Mouse (Mus musculus) heart, embryonic 13.5 days (tissue): ENCODE measurements at regions not wholly inside any gene's neighbourhood (a gene's known extent, or its start where the extent isn't known, plus 50 kb on each side); places are given as distances from the start of the nearest gene placed in this dataset.

Source experiments
- ATAC-seq: fragments of 200-750 bp; cut with Nextera tagmentation; 2 replicates; pipeline ENCODE4 v1.8.0; 2017; ENCODE audit warnings: moderate TSS enrichment; ENCODE audit not compliant: insufficient number of reproducible peaks, low FRiP score, low TSS enrichment; ENCODE audit errors: extremely low read depth
- H3K27ac ChIP-seq: fragments of 300-500 bp; sonication (generic); replicated peaks from 2 replicates; pipeline ENCODE4 v1.5.1; 2015; ENCODE audit warnings: moderate library complexity, mild to moderate bottlenecking, inconsistent platforms
- H3K27me3 ChIP-seq: fragments of 300-500 bp; sonication (generic); replicated peaks from 2 replicates; pipeline ENCODE4 v1.6.1; 2015; ENCODE audit warnings: mild to moderate bottlenecking, inconsistent platforms
- H3K36me3 ChIP-seq: fragments of 300-500 bp; sonication (generic); 2 replicates; pipeline ENCODE4 v1.6.1; 2015; ENCODE audit warnings: mild to moderate bottlenecking, inconsistent platforms
- H3K4me1 ChIP-seq: fragments of 300-500 bp; sonication (generic); 2 replicates; pipeline ENCODE4 v1.6.1; 2015; ENCODE audit warnings: inconsistent platforms
- H3K4me2 ChIP-seq: fragments of 300-500 bp; sonication (generic); 2 replicates; pipeline ENCODE4 v1.6.1; 2015; ENCODE audit warnings: inconsistent platforms, mild to moderate bottlenecking, moderate library complexity
- H3K4me3 ChIP-seq: fragments of 300-500 bp; sonication (generic); 2 replicates; pipeline ENCODE4 v1.5.1; 2015; ENCODE audit warnings: moderate library complexity, mild to moderate bottlenecking, inconsistent platforms
- H3K9ac ChIP-seq: fragments of 300-500 bp; sonication (generic); 2 replicates; pipeline ENCODE4 v1.6.1; 2015; ENCODE audit warnings: inconsistent platforms, mild to moderate bottlenecking, moderate library complexity
- H3K9me3 ChIP-seq: fragments of 300-500 bp; sonication (generic); 2 replicates; pipeline ENCODE4 v1.6.1; 2016; ENCODE audit warnings: inconsistent platforms
- WGBS: fragments of 180-500 bp; shearing (Covaris S2); methylation state at CpG from one replicate; pipeline ENCODE4 v1.1.7; 2015; ENCODE audit warnings: mixed read lengths; 5-methylcytosine and 5-hydroxymethylcytosine counted together

DNA sequence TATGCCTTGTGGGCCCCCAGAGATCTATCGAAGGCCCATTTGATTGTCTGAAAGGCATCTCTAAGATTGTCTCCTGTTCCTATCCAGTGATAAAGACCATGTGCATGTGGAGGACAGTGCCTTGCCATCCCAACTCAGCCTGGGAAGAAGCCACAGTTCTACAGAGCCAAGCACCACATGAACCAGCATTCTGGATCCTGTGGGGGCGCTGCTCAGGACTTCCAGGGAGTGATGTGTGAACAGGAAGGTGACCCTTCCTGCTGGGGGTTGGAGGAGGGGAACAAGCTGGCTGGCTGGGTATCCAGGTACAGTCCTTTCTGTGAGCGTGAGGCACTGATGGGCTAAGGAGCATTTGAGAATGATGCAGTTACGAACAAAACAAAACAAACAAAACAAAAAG lies 163.8 kb downstream of the Gm26897 start:
- no peaks in the 10 kb centered on the region for H3K36me3 ChIP-seq
- no peak for ATAC-seq
- H3K9ac ChIP-seq, result no peak overlapping the region
- H3K27ac ChIP-seq, result no peak overlapping the region
- no peak overlapping the region for H3K4me3 ChIP-seq
- H3K9me3 ChIP-seq, result no peaks in the 10 kb centered on the region
- no peak overlapping the region for H3K4me2 ChIP-seq
- 52% methylated on average over 4 of the region's 4 CpGs for WGBS
- peaks cover 59% of the 10 kb centered on the region for H3K27me3 ChIP-seq
- H3K4me1 ChIP-seq, result peaks cover 21% of the 10 kb centered on the region

DNA sequence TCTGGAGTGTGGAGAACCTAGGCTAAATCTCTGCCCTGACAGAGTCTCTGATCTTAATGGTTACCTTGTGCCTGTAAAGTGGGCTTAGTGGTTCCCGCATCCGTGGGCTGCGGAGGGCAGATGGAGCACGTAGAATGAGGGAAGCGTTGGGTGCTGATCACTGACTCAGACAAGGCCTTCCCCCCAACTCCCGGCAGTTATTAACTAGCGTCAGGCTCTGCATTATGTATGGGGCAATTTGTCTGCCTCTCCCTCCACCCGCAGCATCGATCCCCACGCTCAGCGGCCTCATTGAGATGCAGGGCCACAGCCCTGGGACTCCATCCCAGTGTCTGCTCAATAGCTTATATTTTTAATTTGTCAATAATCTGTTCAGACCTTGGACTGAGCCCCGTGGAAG lies 164.8 kb downstream of the Gm26897 start:
- H3K9ac ChIP-seq, result no peak overlapping the region
- H3K27me3 ChIP-seq, result peaks cover 68% of the 10 kb centered on the region
- H3K4me2 ChIP-seq, result no peak overlapping the region
- no peaks in the 10 kb centered on the region for H3K36me3 ChIP-seq
- no peaks in the 10 kb centered on the region for H3K9me3 ChIP-seq
- H3K4me1 ChIP-seq, result peaks cover 13% of the 10 kb centered on the region
- no peak for ATAC-seq
- no peak overlapping the region for H3K4me3 ChIP-seq
- WGBS, result 77% methylated on average over 12 of the region's 12 CpGs
- H3K27ac ChIP-seq, result no peak overlapping the region

DNA sequence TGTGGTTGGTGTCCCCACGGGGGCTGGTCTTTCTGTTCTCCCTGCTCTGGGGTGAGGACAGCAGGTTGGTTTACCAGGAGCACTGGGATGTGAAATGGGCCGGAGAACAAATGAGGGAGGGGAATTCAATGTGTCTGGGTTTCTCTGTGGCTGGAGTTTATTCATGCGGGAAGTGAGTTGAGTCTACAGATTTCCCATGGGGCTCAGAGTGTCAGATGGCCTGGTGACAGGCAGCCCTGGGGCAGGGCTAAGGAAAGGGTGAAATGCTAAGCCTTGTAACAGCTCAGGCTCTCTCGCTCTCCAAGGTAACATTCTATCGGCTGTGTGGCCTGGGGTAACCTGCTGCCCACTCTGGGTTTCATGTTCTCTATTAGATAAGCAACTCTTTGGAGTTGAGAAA lies 167.5 kb downstream of the Gm26897 start:
- no peaks in the 10 kb centered on the region for H3K4me1 ChIP-seq
- H3K36me3 ChIP-seq, result no peaks in the 10 kb centered on the region
- WGBS, result 53% methylated on average over 5 of the region's 5 CpGs
- ATAC-seq, result no peak
- H3K27me3 ChIP-seq, result peaks cover 57% of the 10 kb centered on the region
- H3K9ac ChIP-seq, result no peak overlapping the region
- no peak overlapping the region for H3K27ac ChIP-seq
- no peak overlapping the region for H3K4me3 ChIP-seq
- no peak overlapping the region for H3K4me2 ChIP-seq
- H3K9me3 ChIP-seq, result no peaks in the 10 kb centered on the region

DNA sequence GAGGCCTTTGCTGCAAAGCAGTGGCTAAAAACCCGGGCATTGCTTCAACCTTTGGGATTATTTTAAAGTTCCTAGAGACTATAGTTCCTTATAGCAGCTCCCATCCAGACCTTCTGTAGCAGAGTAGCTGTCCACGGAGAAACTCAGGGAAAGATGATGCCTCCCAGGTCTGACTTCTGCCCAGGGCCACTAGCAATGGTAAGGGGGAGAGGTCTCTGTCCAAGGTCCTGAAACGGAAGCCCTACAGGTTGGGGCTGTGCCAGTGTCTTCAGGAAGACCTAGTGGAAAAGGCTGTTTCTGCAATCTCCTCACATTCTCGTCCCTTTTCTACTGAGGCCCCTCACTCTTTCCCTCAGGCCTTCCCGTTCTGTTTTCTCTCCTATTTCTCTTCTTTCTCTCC lies 168.0 kb downstream of the Gm26897 start:
- Histone ChIP-seq H3K27me3 (peaks cover 58% of the 10 kb centered on the region), H3K9me3 (no peaks in the 10 kb centered on the region), H3K4me1 (no peaks in the 10 kb centered on the region), H3K4me3 (no peak overlapping the region), H3K27ac (no peak overlapping the region), H3K9ac (no peak overlapping the region), H3K36me3 (no peaks in the 10 kb centered on the region), H3K4me2 (no peak overlapping the region)
- 11% methylated on average over 5 of the region's 5 CpGs for WGBS
- ATAC-seq, result no peak

DNA sequence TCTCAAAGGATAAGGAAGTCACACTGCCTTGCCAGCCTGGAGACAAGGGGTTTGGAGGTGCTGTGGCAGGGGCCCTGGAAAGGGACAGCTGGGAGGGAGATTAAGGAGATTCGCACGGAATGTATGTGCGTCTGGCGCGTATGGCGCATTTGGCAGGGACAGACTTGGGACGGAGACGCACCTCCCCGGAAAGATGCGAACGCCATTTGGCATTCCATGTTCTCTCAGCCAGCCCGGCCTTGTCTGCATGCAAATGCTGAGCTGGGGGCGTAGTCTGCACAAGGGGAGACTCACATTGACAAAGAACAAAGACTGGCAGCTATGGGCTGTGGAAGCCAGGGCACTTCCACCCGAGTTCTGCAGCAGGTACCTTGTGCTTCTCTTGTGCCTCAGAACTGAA lies 174.4 kb downstream of the Gm26897 start:
- H3K4me3 ChIP-seq, result no peak overlapping the region
- H3K4me1 ChIP-seq, result no peaks in the 10 kb centered on the region
- H3K9me3 ChIP-seq, result peaks cover 7% of the 10 kb centered on the region; the same call in 1 of the 2 replicates
- 83% methylated on average over 14 of the region's 14 CpGs for WGBS
- H3K36me3 ChIP-seq, result no peaks in the 10 kb centered on the region
- no peak overlapping the region for H3K9ac ChIP-seq
- ATAC-seq, result no peak
- no peak overlapping the region for H3K27ac ChIP-seq
- no peak overlapping the region for H3K4me2 ChIP-seq
- H3K27me3 ChIP-seq, result peaks cover 73% of the 10 kb centered on the region

DNA sequence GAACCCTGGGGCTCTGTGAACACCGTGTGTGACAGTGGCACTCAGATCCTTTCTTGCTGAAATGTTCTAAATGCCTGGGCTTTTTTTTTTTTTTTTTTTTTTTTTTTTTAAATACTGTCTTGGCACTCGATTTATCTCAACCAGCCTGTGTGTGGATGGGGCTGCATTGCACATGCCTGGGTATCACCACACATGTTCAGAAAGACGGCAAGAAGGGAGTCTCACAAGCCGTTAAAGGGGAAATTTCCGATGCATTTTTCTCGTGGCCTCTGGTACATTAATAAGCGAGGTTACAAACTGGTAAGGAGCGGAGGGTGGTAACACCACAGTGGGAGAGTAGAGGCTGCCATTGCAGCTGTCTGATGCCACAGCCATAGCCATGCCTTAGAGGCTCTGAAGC lies 176.8 kb downstream of the Gm26897 start:
- Histone ChIP-seq H3K9me3 (peaks cover 15% of the 10 kb centered on the region), H3K9ac (no peak overlapping the region), H3K4me2 (no peak overlapping the region), H3K4me1 (no peaks in the 10 kb centered on the region), H3K27ac (no peak overlapping the region), H3K27me3 (peaks cover 81% of the 10 kb centered on the region), H3K36me3 (no peaks in the 10 kb centered on the region), H3K4me3 (no peak overlapping the region)
- no peak for ATAC-seq
- 61% methylated on average over 8 of the region's 8 CpGs for WGBS

DNA sequence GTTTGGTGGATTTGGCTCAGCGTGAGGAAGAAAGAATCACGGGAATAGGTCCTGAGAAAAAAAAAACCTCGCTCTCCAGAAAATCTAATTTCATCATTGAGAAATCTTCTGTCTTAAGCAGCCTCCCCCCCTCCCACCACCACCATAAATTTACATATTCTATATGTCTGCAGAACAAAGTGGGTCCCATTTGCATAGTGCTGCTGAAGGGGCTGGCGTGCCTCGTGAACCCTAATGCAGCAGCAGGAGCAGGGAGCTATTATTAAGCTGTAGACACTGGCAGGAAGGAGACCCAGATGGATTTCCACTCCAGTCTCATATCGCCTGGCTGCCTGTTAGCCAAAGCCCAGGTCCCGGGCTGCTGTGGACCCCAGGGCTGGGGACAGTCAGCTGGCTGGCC lies 179.6 kb downstream of the Gm26897 start:
- Histone ChIP-seq H3K9ac (no peak overlapping the region), H3K27me3 (peaks cover 84% of the 10 kb centered on the region), H3K4me3 (no peak overlapping the region), H3K27ac (no peak overlapping the region), H3K4me2 (no peak overlapping the region), H3K36me3 (no peaks in the 10 kb centered on the region), H3K4me1 (no peaks in the 10 kb centered on the region), H3K9me3 (peaks cover 15% of the 10 kb centered on the region)
- no peak for ATAC-seq
- 48% methylated on average over 7 of the region's 7 CpGs for WGBS

DNA sequence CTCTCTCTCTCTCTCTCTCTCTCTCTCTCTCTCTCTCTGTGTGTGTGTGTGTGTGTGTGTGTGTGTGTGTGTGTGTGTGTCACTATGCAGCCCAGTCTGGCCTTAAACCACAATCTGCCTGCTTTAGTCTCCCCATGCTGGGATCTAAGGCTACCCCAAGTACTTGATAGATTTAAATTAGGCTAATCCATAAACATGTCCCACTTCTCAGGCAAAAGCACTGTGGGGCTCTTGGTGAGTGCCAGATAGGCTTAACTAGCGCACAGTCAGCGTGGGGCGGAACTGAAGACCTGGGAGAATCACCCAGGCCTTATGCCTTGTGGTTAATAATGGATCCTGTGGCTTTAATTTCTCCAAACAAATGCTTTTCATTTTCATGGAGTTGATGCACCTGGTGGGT lies 180.6 kb downstream of the Gm26897 start:
- ATAC-seq, result no peak
- WGBS, result 68% methylated on average over 3 of the region's 3 CpGs
- Histone ChIP-seq H3K27ac (no peak overlapping the region), H3K9me3 (peaks cover 15% of the 10 kb centered on the region), H3K4me3 (no peak overlapping the region), H3K4me2 (no peak overlapping the region), H3K36me3 (no peaks in the 10 kb centered on the region), H3K27me3 (peaks cover 84% of the 10 kb centered on the region), H3K9ac (no peak overlapping the region), H3K4me1 (no peaks in the 10 kb centered on the region)

DNA sequence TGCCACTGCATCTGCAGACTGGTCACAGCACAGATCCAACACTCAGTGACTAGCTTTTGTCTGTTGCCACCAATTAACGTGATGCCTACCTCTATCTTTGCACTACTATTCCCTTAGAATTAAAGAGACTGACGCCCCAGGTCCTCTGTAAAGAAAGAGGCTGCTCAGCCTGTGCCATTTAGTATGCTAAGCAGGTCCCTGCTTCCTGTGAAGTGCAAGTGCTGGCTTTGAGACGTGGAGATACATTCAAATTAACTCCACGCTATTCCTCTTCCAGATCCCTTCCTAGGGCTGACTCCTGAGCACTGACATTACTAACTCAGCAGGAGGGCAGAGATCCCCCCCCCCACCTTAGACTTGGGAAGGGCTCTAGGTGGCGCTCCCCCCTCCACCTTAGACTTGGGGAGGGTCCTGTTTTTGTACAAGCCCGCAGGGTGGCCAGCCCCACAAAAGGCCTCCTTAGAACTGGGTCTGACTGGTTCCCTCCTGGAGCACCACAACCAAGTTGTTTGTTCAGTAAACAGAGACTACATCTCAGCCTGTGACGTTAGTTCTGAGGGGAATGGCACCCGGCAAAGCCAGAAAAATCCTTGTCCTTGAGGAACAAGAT lies 184.0 kb downstream of the Gm26897 start:
- 26% methylated on average over 8 of the region's 8 CpGs for WGBS
- Histone ChIP-seq H3K9ac (no peak overlapping the region), H3K27me3 (peaks cover 85% of the 10 kb centered on the region), H3K27ac (no peak overlapping the region), H3K4me1 (no peaks in the 10 kb centered on the region), H3K9me3 (peaks cover 11% of the 10 kb centered on the region), H3K4me3 (no peak overlapping the region), H3K36me3 (no peaks in the 10 kb centered on the region), H3K4me2 (no peak overlapping the region)
- ATAC-seq, result no peak

DNA sequence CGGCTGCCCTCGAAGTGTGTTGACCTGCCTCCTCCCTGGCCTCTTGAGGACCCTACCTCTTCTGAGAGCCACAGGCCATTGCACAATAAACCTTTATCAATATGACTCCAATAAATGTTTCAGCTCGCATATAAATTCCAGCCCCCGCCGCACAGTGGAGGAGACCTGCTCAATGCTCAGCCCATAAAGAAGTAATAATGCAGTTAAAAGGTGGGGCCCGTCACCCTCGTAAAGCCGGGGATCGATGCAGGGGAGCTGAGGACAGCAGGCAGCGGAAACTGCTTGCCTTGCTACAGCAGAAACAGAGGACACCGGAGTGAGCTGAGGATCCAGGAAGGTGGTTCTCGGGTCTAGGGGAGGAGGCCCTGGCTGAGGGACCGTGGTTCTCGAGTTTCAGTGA lies 185.2 kb downstream of the Gm26897 start:
- Histone ChIP-seq H3K27me3 (peaks cover 88% of the 10 kb centered on the region), H3K36me3 (no peaks in the 10 kb centered on the region), H3K9me3 (peaks cover under 1% of the 10 kb centered on the region; the same call in 1 of the 2 replicates), H3K4me3 (no peak overlapping the region), H3K9ac (no peak overlapping the region), H3K4me1 (0 out of 2 replicates have a peak, but pooled peaks cover 3% of the 10 kb centered on the region), H3K4me2 (no peak overlapping the region), H3K27ac (no peak overlapping the region)
- ATAC-seq, result no peak
- WGBS, result 74% methylated on average over 14 of the region's 14 CpGs

DNA sequence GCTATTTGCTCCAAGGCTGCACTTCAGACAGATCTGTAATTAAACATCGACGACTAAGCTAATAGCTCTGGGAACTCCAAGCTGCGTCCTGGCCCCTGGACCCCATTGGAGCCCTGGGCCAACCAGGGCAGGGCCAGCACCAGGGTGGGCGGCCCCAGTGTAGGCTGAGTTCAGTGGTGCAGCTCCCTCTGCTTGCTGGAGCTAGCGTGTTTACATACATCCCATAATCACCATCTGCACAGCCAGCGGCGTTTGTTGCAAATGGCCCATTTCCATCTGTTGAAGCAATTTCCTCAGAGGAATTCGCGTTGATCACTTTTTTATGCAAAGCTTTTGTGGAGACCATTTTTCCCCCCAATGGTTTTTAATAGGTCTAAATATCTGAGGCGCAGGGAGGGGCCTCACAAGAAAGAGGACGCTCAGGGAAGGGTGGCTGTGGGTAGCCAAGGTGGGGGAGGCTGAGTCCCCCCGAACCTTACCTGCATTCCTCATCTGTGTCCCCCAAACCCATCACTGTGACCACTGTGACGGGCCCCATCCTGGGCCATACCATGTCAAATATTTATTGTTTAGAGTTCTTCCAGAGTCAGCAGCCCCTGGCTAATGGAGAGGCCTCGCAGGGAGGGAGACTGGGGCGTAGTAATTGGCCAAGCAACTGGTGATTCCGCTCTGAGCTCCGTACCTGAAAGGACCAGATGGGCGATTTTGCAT lies 189.4 kb downstream of the Gm26897 start:
- no peaks in the 10 kb centered on the region for H3K36me3 ChIP-seq
- H3K4me3 ChIP-seq, result no peak overlapping the region
- H3K4me2 ChIP-seq, result no peak overlapping the region
- peaks cover 3% of the 10 kb centered on the region; the same call in 1 of the 2 replicates for H3K4me1 ChIP-seq
- H3K27me3 ChIP-seq, result peaks cover 98% of the 10 kb centered on the region
- 49% methylated on average over 18 of the region's 18 CpGs for WGBS
- H3K9me3 ChIP-seq, result no peaks in the 10 kb centered on the region
- no peak overlapping the region for H3K27ac ChIP-seq
- no peak for ATAC-seq
- no peak overlapping the region for H3K9ac ChIP-seq

DNA sequence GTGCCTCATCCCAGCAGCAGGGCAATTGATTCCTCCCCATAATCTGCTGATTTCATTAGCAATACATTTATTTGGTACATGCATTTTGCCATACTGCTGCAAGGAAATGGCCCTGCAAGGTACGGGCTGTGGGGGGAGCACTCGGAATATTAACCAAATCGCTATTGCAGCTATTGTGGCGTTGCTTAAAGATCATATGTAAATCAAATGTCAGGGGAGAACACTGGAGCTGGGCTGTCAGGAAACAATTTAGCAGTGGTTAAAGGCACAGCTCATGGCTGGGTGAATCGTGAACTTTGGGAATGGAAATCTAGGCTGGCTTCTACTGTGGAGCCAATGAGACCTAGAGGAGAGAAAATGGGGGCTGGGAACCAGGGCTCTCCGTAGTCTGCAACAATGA lies 192.0 kb downstream of the Gm26897 start:
- Histone ChIP-seq H3K27ac (no peak overlapping the region), H3K36me3 (no peaks in the 10 kb centered on the region), H3K9ac (no peak overlapping the region), H3K27me3 (peaks cover 98% of the 10 kb centered on the region), H3K4me2 (no peak overlapping the region), H3K4me1 (peaks cover 16% of the 10 kb centered on the region), H3K4me3 (no peak overlapping the region), H3K9me3 (no peaks in the 10 kb centered on the region)
- WGBS, result 68% methylated on average over 6 of the region's 6 CpGs
- ATAC-seq, result no peak
